Mouse (Mus musculus): ENCODE data around the gene Pten. TPM values are rescaled to one million over a fixed set of nuclear protein-coding genes. Genes with fewer than 3 reads are reported as not detected.

The Pten gene
- polyA plus RNA-seq, 1 experiment from 2014 or later, result 15.5 TPM

DNA sequence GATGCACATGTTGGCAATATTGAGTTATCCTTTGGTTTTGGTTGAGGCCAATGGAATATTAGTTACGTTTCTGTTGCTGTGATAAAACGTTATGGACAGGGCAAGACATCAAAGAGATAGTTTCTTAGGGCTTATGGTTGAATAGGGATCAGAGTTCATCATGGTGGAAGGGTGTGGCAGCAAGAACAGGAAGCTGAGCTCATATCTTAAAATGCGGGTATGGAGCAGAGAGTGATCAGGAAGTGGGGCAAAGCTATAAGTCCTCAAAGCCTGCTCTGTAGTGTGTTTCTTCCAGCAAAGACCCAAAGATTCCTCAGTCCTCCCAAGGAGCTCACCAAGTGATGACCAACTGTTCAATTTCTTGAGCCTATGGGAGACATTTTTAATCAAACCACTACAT, 90.7 kb downstream of the Pten start:
- H3K9me3 ChIP-seq (ENCODE audit: control insufficient read depth, low read length), result no peaks in the 10 kb centered on the region
- H3K9ac ChIP-seq (ENCODE audit: low read depth, low read length), result no peak overlapping the region
- WGBS, result 86% methylated on average over 3 of the region's 3 CpGs
- ATAC-seq (ENCODE audit: low read depth), result no peak
- peaks cover 5% of the 10 kb centered on the region; the same call in 1 of the 2 replicates for H3K4me1 ChIP-seq (ENCODE audit: control insufficient read depth, insufficient read depth, low read length)
- no peak for DNase-seq (ENCODE audit: low spot score)
- no peak overlapping the region for H3K4me3 ChIP-seq (ENCODE audit: low read depth, low read length)
- H3K27ac ChIP-seq (replicated peaks; ENCODE audit: low read depth, low read length), result no peak overlapping the region
- no peaks in the 10 kb centered on the region for H3K36me3 ChIP-seq (ENCODE audit: control insufficient read depth, insufficient read depth, low read length)
- H3K4me2 ChIP-seq (ENCODE audit: low read depth, low read length), result no peak overlapping the region
- no peaks in the 10 kb centered on the region for H3K27me3 ChIP-seq (replicated peaks; ENCODE audit: control insufficient read depth, insufficient read depth, low read length)

DNA sequence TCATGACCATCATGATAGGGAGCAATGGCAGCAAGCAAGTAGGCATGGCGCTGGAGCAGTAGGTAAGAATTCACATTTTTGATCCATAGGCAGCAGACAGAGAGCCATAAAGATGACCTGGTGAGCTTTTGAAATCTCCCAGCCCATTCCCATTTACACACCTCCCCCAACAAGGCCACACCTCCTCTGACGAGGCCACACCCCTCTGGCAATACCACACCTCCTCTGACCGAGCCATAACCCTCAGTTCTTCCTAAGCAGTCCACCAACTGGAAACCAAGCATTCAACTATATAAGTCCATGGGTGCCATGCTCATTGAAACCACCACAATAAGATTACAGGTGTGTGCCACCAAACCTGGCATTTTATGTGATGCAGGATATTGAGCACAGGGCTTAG, 95.0 kb downstream of the Pten start:
- Histone ChIP-seq H3K4me2 (ENCODE audit: low read depth, low read length) (no peak overlapping the region), H3K9ac (ENCODE audit: low read depth, low read length) (no peak overlapping the region), H3K27ac (replicated peaks; ENCODE audit: low read depth, low read length) (no peak overlapping the region), H3K27me3 (replicated peaks; ENCODE audit: control insufficient read depth, insufficient read depth, low read length) (no peaks in the 10 kb centered on the region), H3K36me3 (ENCODE audit: control insufficient read depth, insufficient read depth, low read length) (no peaks in the 10 kb centered on the region), H3K4me3 (ENCODE audit: low read depth, low read length) (no peak overlapping the region), H3K4me1 (ENCODE audit: control insufficient read depth, insufficient read depth, low read length) (no peaks in the 10 kb centered on the region), H3K9me3 (ENCODE audit: control insufficient read depth, low read length) (no peaks in the 10 kb centered on the region)
- no peak for ATAC-seq (ENCODE audit: low read depth)
- WGBS, result 73% methylated on average over 3 of the region's 3 CpGs
- DNase-seq (ENCODE audit: low spot score), result no peak

DNA sequence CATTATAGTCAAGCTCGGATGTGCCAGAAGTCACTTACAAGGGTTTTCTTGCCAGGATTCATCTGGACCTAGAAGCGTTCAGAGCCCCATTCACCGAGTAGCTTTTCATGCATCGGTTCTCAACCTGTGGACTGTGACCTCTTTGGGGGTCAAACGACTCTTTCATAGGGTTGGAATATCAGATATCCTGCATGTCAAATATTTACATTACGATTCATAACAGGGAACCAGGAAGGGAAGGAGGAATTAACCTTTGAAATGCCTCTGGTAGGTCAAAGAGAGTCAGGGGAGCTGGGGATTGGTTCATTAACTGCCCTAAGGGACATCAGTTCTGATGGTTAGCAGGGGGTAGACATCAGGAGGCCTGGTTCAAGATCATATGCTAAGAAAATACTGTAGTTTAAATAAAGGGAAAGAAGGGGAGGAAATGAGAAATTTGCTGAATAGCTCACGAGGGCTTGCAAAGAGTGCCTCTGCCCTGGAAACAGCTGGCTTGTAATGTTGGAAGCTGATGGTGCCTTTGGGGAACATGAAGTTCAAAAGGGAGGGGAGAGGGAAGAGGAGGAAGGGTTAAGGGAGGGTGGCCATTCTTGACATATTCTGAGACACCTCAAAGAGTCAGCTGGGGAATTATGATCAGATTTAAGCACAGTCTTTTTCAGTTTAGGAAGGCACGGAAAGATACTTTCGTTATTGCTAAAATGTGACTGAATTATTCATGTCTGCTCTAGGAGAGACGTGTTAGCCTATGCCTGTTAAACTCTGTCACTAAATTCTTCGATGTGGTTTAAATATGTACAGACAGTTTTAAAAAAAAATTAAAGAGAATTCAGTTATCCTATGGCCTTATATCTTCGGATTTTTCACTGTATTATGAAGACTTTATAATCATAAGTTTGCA, 104.6 kb downstream of the Pten start:
- DNase-seq (ENCODE audit: low spot score), result no peak
- H3K4me1 ChIP-seq (ENCODE audit: control insufficient read depth, insufficient read depth, low read length), result peaks cover 14% of the 10 kb centered on the region; the same call in 1 of the 2 replicates
- H3K9me3 ChIP-seq (ENCODE audit: control insufficient read depth, low read length), result no peaks in the 10 kb centered on the region
- ATAC-seq (ENCODE audit: low read depth), result no peak
- no peak overlapping the region for H3K9ac ChIP-seq (ENCODE audit: low read depth, low read length)
- 42% methylated on average over 12 of the region's 12 CpGs for WGBS
- no peak overlapping the region for H3K4me3 ChIP-seq (ENCODE audit: low read depth, low read length)
- no peak overlapping the region for H3K27ac ChIP-seq (replicated peaks; ENCODE audit: low read depth, low read length)
- H3K27me3 ChIP-seq (replicated peaks; ENCODE audit: control insufficient read depth, insufficient read depth, low read length), result no peaks in the 10 kb centered on the region
- peak overlapping the region; percentile 28; the same call in 1 of the 2 replicates for H3K4me2 ChIP-seq (ENCODE audit: low read depth, low read length)
- H3K36me3 ChIP-seq (ENCODE audit: control insufficient read depth, insufficient read depth, low read length), result no peaks in the 10 kb centered on the region

DNA sequence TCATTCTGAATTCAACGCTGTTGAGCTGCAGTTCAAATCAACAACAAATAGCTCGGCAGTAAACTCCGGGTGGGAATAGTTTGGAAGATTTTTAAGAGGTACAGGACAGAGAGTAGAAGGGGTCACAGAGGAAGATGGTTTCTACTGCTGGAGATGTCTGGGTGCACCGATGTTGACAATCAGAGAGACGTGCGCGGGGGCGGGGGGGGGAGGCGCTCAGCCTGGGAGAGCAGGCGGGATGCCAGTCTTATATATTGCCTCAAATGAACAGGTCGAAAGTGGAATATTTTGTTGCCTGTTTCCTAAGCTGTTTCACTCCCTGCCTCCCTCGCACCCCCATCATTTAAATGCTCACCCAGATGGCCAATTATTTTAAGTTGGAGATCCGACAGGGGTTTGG, 109.5 kb downstream of the Pten start:
- WGBS, result 7% methylated on average over 11 of the region's 13 CpGs
- Histone ChIP-seq H3K4me2 (ENCODE audit: low read depth, low read length) (peak overlapping the region; percentile 47), H3K9me3 (ENCODE audit: control insufficient read depth, low read length) (no peaks in the 10 kb centered on the region), H3K27me3 (replicated peaks; ENCODE audit: control insufficient read depth, insufficient read depth, low read length) (no peaks in the 10 kb centered on the region), H3K4me3 (ENCODE audit: low read depth, low read length) (peak overlapping the region; percentile 16), H3K9ac (ENCODE audit: low read depth, low read length) (no peak overlapping the region), H3K36me3 (ENCODE audit: control insufficient read depth, insufficient read depth, low read length) (no peaks in the 10 kb centered on the region), H3K27ac (replicated peaks; ENCODE audit: low read depth, low read length) (no peak overlapping the region), H3K4me1 (ENCODE audit: control insufficient read depth, insufficient read depth, low read length) (peaks cover 11% of the 10 kb centered on the region; the same call in 1 of the 2 replicates)
- ATAC-seq (ENCODE audit: low read depth) (no peak), DNase-seq (ENCODE audit: low spot score) (no peak)

DNA sequence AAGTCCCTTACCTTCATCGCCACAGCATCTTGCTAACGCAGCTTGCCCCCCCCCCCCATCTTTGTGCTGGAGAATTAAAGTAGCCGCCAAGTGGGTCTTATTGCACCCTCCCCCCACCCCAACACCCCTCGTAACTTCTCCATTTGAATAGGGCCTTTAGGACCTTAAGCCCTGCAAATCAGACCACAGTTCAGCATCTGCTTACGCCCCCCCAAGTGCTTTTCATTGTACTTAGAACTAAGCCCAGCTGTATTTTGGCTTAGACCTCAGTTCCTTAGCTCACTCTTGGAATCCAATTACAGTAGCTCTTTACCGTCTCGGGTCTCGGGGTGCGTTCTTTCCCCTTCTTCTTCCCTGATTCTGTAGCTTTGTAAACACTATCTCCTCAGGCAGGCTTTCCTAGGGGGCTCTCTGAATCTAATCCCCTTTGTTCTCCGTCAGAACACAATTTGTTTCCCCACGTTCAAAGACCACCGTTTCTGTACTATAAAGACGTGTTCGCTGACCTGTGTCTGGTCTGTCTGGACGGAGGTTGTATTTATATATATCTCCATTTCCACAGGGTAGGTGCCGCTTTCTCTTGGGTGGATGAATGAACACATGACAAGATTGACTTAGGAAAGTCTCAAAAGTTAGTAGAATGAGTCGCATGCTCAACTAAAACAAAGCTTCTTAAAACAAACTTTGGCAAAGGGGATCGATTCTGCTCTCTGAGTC, 110.0 kb downstream of the Pten start:
- Histone ChIP-seq H3K9ac (ENCODE audit: low read depth, low read length) (no peak overlapping the region), H3K4me2 (ENCODE audit: low read depth, low read length) (peak overlapping the region; percentile 47), H3K4me1 (ENCODE audit: control insufficient read depth, insufficient read depth, low read length) (peaks cover 9% of the 10 kb centered on the region; the same call in 1 of the 2 replicates), H3K36me3 (ENCODE audit: control insufficient read depth, insufficient read depth, low read length) (no peaks in the 10 kb centered on the region), H3K27ac (replicated peaks; ENCODE audit: low read depth, low read length) (no peak overlapping the region), H3K9me3 (ENCODE audit: control insufficient read depth, low read length) (no peaks in the 10 kb centered on the region), H3K4me3 (ENCODE audit: low read depth, low read length) (peak overlapping the region; percentile 16), H3K27me3 (replicated peaks; ENCODE audit: control insufficient read depth, insufficient read depth, low read length) (no peaks in the 10 kb centered on the region)
- WGBS, result 6% methylated on average over 18 of the region's 18 CpGs
- DNase-seq (ENCODE audit: low spot score) (peak; percentile 73), ATAC-seq (ENCODE audit: low read depth) (no peak)

DNA sequence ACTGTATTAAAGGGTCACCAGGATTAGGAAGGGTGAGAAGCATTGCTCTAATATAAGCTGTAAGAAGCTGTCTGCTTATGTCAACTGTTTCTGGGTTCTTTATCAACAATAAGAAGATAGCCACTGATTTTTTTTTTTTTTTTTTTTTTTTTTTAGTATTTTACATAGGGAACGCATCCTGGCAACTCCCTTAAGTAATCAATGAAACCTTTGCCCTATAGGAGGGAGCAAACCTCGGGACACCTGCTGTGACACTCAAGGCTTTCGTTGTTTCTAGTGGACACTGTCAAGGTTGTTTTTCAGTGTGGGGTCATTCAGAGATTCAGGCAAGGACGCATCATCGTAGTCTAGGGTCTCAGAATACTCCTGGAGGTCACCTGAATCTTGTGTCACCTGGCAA, 111.3 kb downstream of the Pten start:
- Histone ChIP-seq H3K4me3 (ENCODE audit: low read depth, low read length) (no peak overlapping the region), H3K4me2 (ENCODE audit: low read depth, low read length) (no peak overlapping the region), H3K27ac (replicated peaks; ENCODE audit: low read depth, low read length) (no peak overlapping the region), H3K4me1 (ENCODE audit: control insufficient read depth, insufficient read depth, low read length) (peaks cover 3% of the 10 kb centered on the region; the same call in 1 of the 2 replicates), H3K36me3 (ENCODE audit: control insufficient read depth, insufficient read depth, low read length) (no peaks in the 10 kb centered on the region), H3K9me3 (ENCODE audit: control insufficient read depth, low read length) (no peaks in the 10 kb centered on the region), H3K9ac (ENCODE audit: low read depth, low read length) (no peak overlapping the region), H3K27me3 (replicated peaks; ENCODE audit: control insufficient read depth, insufficient read depth, low read length) (no peaks in the 10 kb centered on the region)
- no peak for DNase-seq (ENCODE audit: low spot score)
- ATAC-seq (ENCODE audit: low read depth), result no peak
- 57% methylated on average over 5 of the region's 5 CpGs for WGBS

DNA sequence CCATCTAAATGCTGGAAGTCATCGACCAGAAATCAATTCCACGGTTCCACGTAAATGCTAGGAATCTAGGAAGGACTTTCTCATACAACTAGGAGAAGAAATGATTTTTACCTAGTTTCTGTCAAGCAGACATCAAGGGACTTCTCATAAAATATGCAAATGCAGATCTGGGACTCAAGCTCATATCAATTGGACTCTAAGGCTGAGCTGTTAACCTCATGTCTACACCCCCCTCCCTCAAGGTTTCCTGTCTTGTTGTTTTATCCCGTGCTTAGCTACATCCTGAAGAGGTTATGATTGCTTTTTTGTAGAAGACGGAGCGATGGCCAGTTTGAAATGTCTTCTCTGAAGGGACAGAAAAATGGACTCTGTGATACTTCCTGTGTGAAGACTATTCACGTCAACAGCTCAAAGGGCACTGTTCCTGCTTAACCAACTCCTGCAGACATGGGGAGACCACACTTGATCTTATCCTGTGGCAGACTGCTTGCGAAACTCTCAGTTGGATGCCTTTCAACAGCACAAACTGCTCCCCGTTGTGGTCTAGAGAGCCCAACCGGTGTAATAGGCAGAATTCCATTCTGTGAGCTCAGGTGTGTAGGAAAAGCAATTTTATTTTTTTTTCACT, 111.9 kb downstream of the Pten start:
- ATAC-seq (ENCODE audit: low read depth), result no peak
- no peak overlapping the region for H3K4me2 ChIP-seq (ENCODE audit: low read depth, low read length)

DNA sequence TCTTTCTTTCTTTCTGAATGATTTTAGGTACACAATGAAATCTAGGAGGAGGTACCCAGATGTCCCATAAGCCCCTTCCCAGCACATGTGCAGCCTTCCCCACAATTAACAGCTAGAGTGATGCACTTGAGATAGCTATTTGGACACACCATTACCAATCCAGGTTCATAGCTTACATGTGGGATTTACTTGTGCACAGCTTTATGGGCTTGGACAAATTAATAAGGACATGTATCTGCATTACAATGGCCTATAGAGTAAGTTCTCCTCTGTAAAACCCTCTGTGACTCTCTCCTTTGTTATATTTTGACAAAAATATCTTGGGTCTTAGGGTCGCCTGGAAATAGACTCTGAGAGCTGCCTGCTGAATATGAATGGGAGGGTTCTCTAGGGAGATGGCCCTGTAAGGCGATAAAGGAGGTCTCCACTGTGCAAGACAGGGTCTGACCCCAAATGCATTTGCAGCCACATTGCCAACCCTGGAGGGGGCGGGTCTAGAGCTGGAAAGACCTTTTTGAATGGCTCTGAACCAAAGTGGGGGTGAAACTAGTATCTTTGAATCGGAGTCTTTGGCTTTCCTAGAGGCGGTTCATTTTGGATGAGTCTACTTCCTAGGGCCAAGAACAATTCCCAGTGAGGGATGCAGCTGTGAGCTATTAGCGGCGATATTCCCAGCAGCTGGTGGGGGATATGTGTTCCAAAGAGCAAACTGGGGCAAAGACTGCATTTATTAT, 116.8 kb downstream of the Pten start:
- Histone ChIP-seq H3K4me3 (ENCODE audit: low read depth, low read length) (no peak overlapping the region), H3K36me3 (ENCODE audit: control insufficient read depth, insufficient read depth, low read length) (no peaks in the 10 kb centered on the region), H3K9ac (ENCODE audit: low read depth, low read length) (no peak overlapping the region), H3K27ac (replicated peaks; ENCODE audit: low read depth, low read length) (no peak overlapping the region), H3K4me2 (ENCODE audit: low read depth, low read length) (no peak overlapping the region), H3K27me3 (replicated peaks; ENCODE audit: control insufficient read depth, insufficient read depth, low read length) (no peaks in the 10 kb centered on the region), H3K9me3 (ENCODE audit: control insufficient read depth, low read length) (no peaks in the 10 kb centered on the region), H3K4me1 (ENCODE audit: control insufficient read depth, insufficient read depth, low read length) (peaks cover 4% of the 10 kb centered on the region)
- peak; percentile 84 for DNase-seq (ENCODE audit: low spot score)
- ATAC-seq (ENCODE audit: low read depth), result peak; percentile 30; the same call in 1 of the 2 replicates
- 33% methylated on average over 7 of the region's 7 CpGs for WGBS

More for the DNA sequence above, 111.9 kb downstream of the Pten start:
- Histone ChIP-seq H3K4me3 (ENCODE audit: low read depth, low read length) (no peak overlapping the region), H3K36me3 (ENCODE audit: control insufficient read depth, insufficient read depth, low read length) (no peaks in the 10 kb centered on the region), H3K9ac (ENCODE audit: low read depth, low read length) (no peak overlapping the region), H3K27ac (replicated peaks; ENCODE audit: low read depth, low read length) (no peak overlapping the region), H3K9me3 (ENCODE audit: control insufficient read depth, low read length) (no peaks in the 10 kb centered on the region), H3K4me1 (ENCODE audit: control insufficient read depth, insufficient read depth, low read length) (peaks cover 4% of the 10 kb centered on the region), H3K27me3 (replicated peaks; ENCODE audit: control insufficient read depth, insufficient read depth, low read length) (no peaks in the 10 kb centered on the region)
- DNase-seq (ENCODE audit: low spot score), result peak; percentile 57
- 33% methylated on average over 10 of the region's 10 CpGs for WGBS

Measured in embryonic facial prominence, embryonic 14.5 days (tissue).